Mouse (Mus musculus): Measurements from ENCODE around the gene Gm26620. TPM values are rescaled to one million over a fixed set of nuclear protein-coding genes. Genes with fewer than 3 reads are reported as not detected.

Gm26620 gene
- polyA plus RNA-seq, 1 experiment from 2014 or later = 1.7 TPM

GRCm38 (mm10) chr1:170900799-170901467 lies 16.1 kb downstream of the Gm26620 start:
- 21% methylated on average over 10 of the region's 10 CpGs for WGBS (ENCODE audit: insufficient replicate concordance)
- Histone ChIP-seq H3K4me1 (ENCODE audit: insufficient read depth) (peaks cover 6% of the 10 kb centered on the region; the same call in 1 of the 2 replicates), H3K36me3 (replicated peaks; ENCODE audit: insufficient read depth, low read length) (no peaks in the 10 kb centered on the region), H3K9ac (replicated peaks) (no peak overlapping the region), H3K27ac (ENCODE audit: low read depth) (no peak overlapping the region), H3K4me3 (ENCODE audit: low read depth, low read length) (no peak overlapping the region), H3K27me3 (ENCODE audit: insufficient read depth, low read length) (no peaks in the 10 kb centered on the region), H3K4me2 (ENCODE audit: low read depth, low read length) (peak overlapping the region; percentile 62), H3K9me3 (ENCODE audit: low read length) (no peaks in the 10 kb centered on the region)
- ATAC-seq (peak; percentile 22; the same call in 1 of the 2 replicates), DNase-seq (peak; percentile 51)
- TF ChIP-seq CTCF (IDR thresholded peaks at IDR 0.05; ENCODE audit: low read depth) (peak; percentile 63), EP300 (IDR thresholded peaks at IDR 0.05; ENCODE audit: low read depth) (no peak)

- Histone ChIP-seq H3K27ac (ENCODE audit: low read depth) (no peak overlapping the region), H3K4me3 (ENCODE audit: low read depth, low read length) (no peak overlapping the region), H3K9me3 (ENCODE audit: low read length) (no peaks in the 10 kb centered on the region), H3K4me1 (ENCODE audit: insufficient read depth) (peaks cover 6% of the 10 kb centered on the region; the same call in 1 of the 2 replicates), H3K9ac (replicated peaks) (no peak overlapping the region), H3K27me3 (ENCODE audit: insufficient read depth, low read length) (peaks cover 2% of the 10 kb centered on the region; the same call in 1 of the 2 replicates), H3K36me3 (replicated peaks; ENCODE audit: insufficient read depth, low read length) (no peaks in the 10 kb centered on the region), H3K4me2 (ENCODE audit: low read depth, low read length) (peak overlapping the region; percentile 62)
- ATAC-seq (peak; percentile 62), DNase-seq (peak; percentile 90)
- TF ChIP-seq CTCF (IDR thresholded peaks at IDR 0.05; ENCODE audit: low read depth) = peak; percentile 92
- no peak for TF ChIP-seq EP300 (IDR thresholded peaks at IDR 0.05; ENCODE audit: low read depth)
- WGBS (ENCODE audit: insufficient replicate concordance) = 40% methylated on average over 10 of the region's 10 CpGs
Measured at GRCm38 (mm10) chr1:170901536-170902238, 16.8 kb downstream of the Gm26620 start.

- WGBS (ENCODE audit: insufficient replicate concordance) = 42% methylated on average over 5 of the region's 5 CpGs
- no peaks in the 10 kb centered on the region for H3K9me3 ChIP-seq (ENCODE audit: low read length)
- peaks cover 15% of the 10 kb centered on the region for H3K4me1 ChIP-seq (ENCODE audit: insufficient read depth)
- no peak overlapping the region for H3K4me2 ChIP-seq (ENCODE audit: low read depth, low read length)
- peaks cover 20% of the 10 kb centered on the region for H3K27me3 ChIP-seq (ENCODE audit: insufficient read depth, low read length)
- no peak for DNase-seq
- H3K27ac ChIP-seq (ENCODE audit: low read depth) = 0 out of 2 replicates have a peak overlapping the region, but pooled peaks have one; percentile 6
- no peaks in the 10 kb centered on the region for H3K36me3 ChIP-seq (replicated peaks; ENCODE audit: insufficient read depth, low read length)
- H3K4me3 ChIP-seq (ENCODE audit: low read depth, low read length) = no peak overlapping the region
- ATAC-seq = no peak
- no peak overlapping the region for H3K9ac ChIP-seq (replicated peaks)
- TF ChIP-seq EP300 (IDR thresholded peaks at IDR 0.05; ENCODE audit: low read depth) (peak; percentile 48; the same call in 1 of the 2 replicates), CTCF (IDR thresholded peaks at IDR 0.05; ENCODE audit: low read depth) (no peak)
Measured at GRCm38 (mm10) chr1:170903485-170903884, 18.6 kb downstream of the Gm26620 start.

GRCm38 (mm10) chr1:170907111-170907455 lies 22.2 kb downstream of the Gm26620 start:
- ATAC-seq (no peak), DNase-seq (no peak)
- Histone ChIP-seq H3K4me1 (ENCODE audit: insufficient read depth) (peaks cover 10% of the 10 kb centered on the region), H3K4me2 (ENCODE audit: low read depth, low read length) (peak overlapping the region; percentile 71), H3K9me3 (ENCODE audit: low read length) (no peaks in the 10 kb centered on the region), H3K27me3 (ENCODE audit: insufficient read depth, low read length) (peaks cover 28% of the 10 kb centered on the region), H3K4me3 (ENCODE audit: low read depth, low read length) (peak overlapping the region; percentile 43), H3K27ac (ENCODE audit: low read depth) (no peak overlapping the region), H3K36me3 (replicated peaks; ENCODE audit: insufficient read depth, low read length) (no peaks in the 10 kb centered on the region), H3K9ac (replicated peaks) (no peak overlapping the region)
- no peak for TF ChIP-seq EP300 (IDR thresholded peaks at IDR 0.05; ENCODE audit: low read depth)
- no peak for TF ChIP-seq CTCF (IDR thresholded peaks at IDR 0.05; ENCODE audit: low read depth)
- 26% methylated on average over 11 of the region's 11 CpGs for WGBS (ENCODE audit: insufficient replicate concordance)

DNA sequence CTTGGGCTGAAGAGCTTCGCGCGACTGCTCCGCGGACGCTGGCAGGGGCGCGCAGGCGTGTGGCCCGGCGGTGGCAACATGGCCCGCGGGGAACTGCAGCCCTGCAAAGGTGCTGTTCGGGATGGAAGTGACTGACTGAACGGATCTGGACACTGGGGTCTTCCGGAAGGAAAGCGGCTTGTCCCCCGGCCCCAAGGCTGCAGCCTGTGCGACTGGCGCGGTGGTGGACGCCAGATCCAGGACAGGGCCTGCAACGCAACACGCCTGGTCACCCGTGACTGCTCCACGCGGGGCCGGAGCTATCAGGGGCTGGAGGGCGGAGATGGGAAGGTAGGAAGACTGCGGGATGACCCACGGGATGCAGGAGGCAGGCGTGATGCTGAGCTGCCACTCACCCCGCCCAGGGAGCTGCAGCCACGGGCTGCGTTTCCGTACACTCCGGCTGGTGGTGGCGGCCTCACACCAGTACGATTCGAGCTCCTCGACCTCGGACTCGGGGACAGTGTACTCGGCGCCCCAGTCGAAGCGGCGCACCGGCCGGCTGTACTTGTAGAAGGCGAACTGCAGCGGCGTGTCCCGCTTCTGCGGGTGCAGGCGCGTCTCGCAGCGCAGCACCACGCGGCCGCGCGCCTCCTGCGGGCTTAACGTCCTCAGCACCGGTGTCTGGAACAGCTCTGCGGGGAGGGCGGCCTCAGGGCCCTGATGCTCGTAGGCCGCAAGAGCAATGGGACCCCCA lies 22.8 kb downstream of the Gm26620 start:
- TF ChIP-seq EP300 (IDR thresholded peaks at IDR 0.05; ENCODE audit: low read depth) (no peak), CTCF (IDR thresholded peaks at IDR 0.05; ENCODE audit: low read depth) (peak; percentile 14)
- Histone ChIP-seq H3K4me3 (ENCODE audit: low read depth, low read length) (peak overlapping the region; percentile 43), H3K4me1 (ENCODE audit: insufficient read depth) (peaks cover 10% of the 10 kb centered on the region), H3K27ac (ENCODE audit: low read depth) (no peak overlapping the region), H3K4me2 (ENCODE audit: low read depth, low read length) (peak overlapping the region; percentile 71), H3K9ac (replicated peaks) (peak overlapping the region; percentile 44), H3K27me3 (ENCODE audit: insufficient read depth, low read length) (peaks cover 28% of the 10 kb centered on the region), H3K9me3 (ENCODE audit: low read length) (no peaks in the 10 kb centered on the region), H3K36me3 (replicated peaks; ENCODE audit: insufficient read depth, low read length) (no peaks in the 10 kb centered on the region)
- WGBS (ENCODE audit: insufficient replicate concordance) = 3% methylated on average over 69 of the region's 71 CpGs
- ATAC-seq (peak; percentile 33; the same call in 1 of the 2 replicates), DNase-seq (peak; percentile 50)

- H3K9me3 ChIP-seq (ENCODE audit: low read length) = no peaks in the 10 kb centered on the region
- no peak for ATAC-seq
- no peak overlapping the region for H3K27ac ChIP-seq (ENCODE audit: low read depth)
- H3K27me3 ChIP-seq (ENCODE audit: insufficient read depth, low read length) = peaks cover 28% of the 10 kb centered on the region
- H3K4me2 ChIP-seq (ENCODE audit: low read depth, low read length) = peak overlapping the region; percentile 71
- H3K4me3 ChIP-seq (ENCODE audit: low read depth, low read length) = peak overlapping the region; percentile 43
- no peak for DNase-seq
- peaks cover 10% of the 10 kb centered on the region for H3K4me1 ChIP-seq (ENCODE audit: insufficient read depth)
- peak overlapping the region; percentile 44; the same call in 1 of the 2 replicates for H3K9ac ChIP-seq (replicated peaks)
- TF ChIP-seq CTCF (IDR thresholded peaks at IDR 0.05; ENCODE audit: low read depth) (no peak), EP300 (IDR thresholded peaks at IDR 0.05; ENCODE audit: low read depth) (no peak)
- no peaks in the 10 kb centered on the region for H3K36me3 ChIP-seq (replicated peaks; ENCODE audit: insufficient read depth, low read length)
- WGBS (ENCODE audit: insufficient replicate concordance) = 8% methylated on average over 21 of the region's 21 CpGs
Measured at GRCm38 (mm10) chr1:170908341-170908740, 23.5 kb downstream of the Gm26620 start.
